Mouse (Mus musculus) forebrain, embryonic 12.5 days (tissue): ENCODE results near the gene Olfr585. TPM values are rescaled to one million over a fixed set of nuclear protein-coding genes. Genes with fewer than 3 reads are reported as not detected.

ENCODE experiments used
- ATAC-seq: fragments of 200-750 bp; cut with Nextera tagmentation; 2 replicates; pipeline ENCODE4 v1.8.0; 2017; ENCODE audit warnings: moderate TSS enrichment; ENCODE audit not compliant: low FRiP score
- H3K27ac ChIP-seq: fragments of 300-500 bp; sonication (generic); 2 replicates; pipeline ENCODE4 v1.5.1; 2016; ENCODE audit warnings: mild to moderate bottlenecking
- H3K27me3 ChIP-seq: fragments of 300-500 bp; sonication (generic); 2 replicates; pipeline ENCODE4 v1.6.1; 2016; ENCODE audit warnings: mild to moderate bottlenecking
- H3K36me3 ChIP-seq: fragments of 300-500 bp; sonication (generic); replicated peaks from 2 replicates; pipeline ENCODE4 v1.6.1; 2016; ENCODE audit warnings: mild to moderate bottlenecking
- H3K4me1 ChIP-seq: fragments of 300-500 bp; sonication (generic); 2 replicates; pipeline ENCODE4 v1.6.1; 2016
- H3K4me2 ChIP-seq: fragments of 300-500 bp; sonication (generic); 2 replicates; pipeline ENCODE4 v1.6.1; 2016; ENCODE audit warnings: mild to moderate bottlenecking, moderate library complexity
- H3K4me3 ChIP-seq: fragments of 300-500 bp; sonication (generic); replicated peaks from 2 replicates; pipeline ENCODE4 v1.5.1; 2016; ENCODE audit warnings: mild to moderate bottlenecking
- H3K9ac ChIP-seq: fragments of 300-500 bp; sonication (generic); 2 replicates; pipeline ENCODE4 v1.6.1; 2016; ENCODE audit warnings: mild to moderate bottlenecking
- H3K9me3 ChIP-seq: fragments of 300-500 bp; sonication (generic); 2 replicates; pipeline ENCODE4 v1.6.1; 2016
- WGBS: fragments of 180-500 bp; shearing (Covaris S2); methylation state at CpG from one replicate; pipeline ENCODE4 v1.1.7; 2016; 5-methylcytosine and 5-hydroxymethylcytosine counted together
- polyA plus RNA-seq: library from polyadenylated mRNA; unstranded; fragments of >200 nt; fragmentation: Nextera tagmentation; extraction: Ambion mirVana; gene quantifications from 2 replicates; pipeline ENCODE4 v1.2.1, GENCODE M21; 2016

Olfr585 gene
- polyA plus RNA-seq, result not detected in 2 replicates

GRCm38 (mm10) chr7:103097420-103097819 lies at the start of gene Olfr585:
Olfr585 (plus strand) TSS chr7:103097720.
- ATAC-seq, result no peak
- Histone ChIP-seq H3K9me3 (no peaks in the 10 kb centered on the region), H3K9ac (no peak within 1 kb of the TSS), H3K27me3 (no peaks in the 10 kb centered on the region), H3K4me1 (no peaks in the 10 kb centered on the region), H3K36me3 (no peaks in the 10 kb centered on the region), H3K27ac (no peak within 1 kb of the TSS), H3K4me2 (no peak within 1 kb of the TSS), H3K4me3 (no peak within 1 kb of the TSS)
- WGBS, result 88% methylated on average over 1 of the region's 1 CpGs

- no peak within 1 kb of the TSS for H3K4me2 ChIP-seq
- no peak within 1 kb of the TSS for H3K4me3 ChIP-seq
- H3K4me1 ChIP-seq, result no peaks in the 10 kb centered on the region
- no peaks in the 10 kb centered on the region for H3K36me3 ChIP-seq
- H3K9me3 ChIP-seq, result no peaks in the 10 kb centered on the region
- H3K9ac ChIP-seq, result no peak within 1 kb of the TSS
- H3K27ac ChIP-seq, result no peak within 1 kb of the TSS
- no peaks in the 10 kb centered on the region for H3K27me3 ChIP-seq
- ATAC-seq, result no peak
- 93% methylated on average over 1 of the region's 1 CpGs for WGBS
Observed at GRCm38 (mm10) chr7:103051000-103051399, 46.5 kb upstream of the Olfr585 start, which contains the start of gene Olfr583. Olfr583 (plus strand) TSS chr7:103051300.

- no peak within 1 kb of the TSS for H3K4me2 ChIP-seq
- 76% methylated on average over 1 of the region's 1 CpGs for WGBS
- no peak within 1 kb of the TSS for H3K9ac ChIP-seq
- H3K4me3 ChIP-seq, result no peak within 1 kb of the TSS
- H3K27me3 ChIP-seq, result no peaks in the 10 kb centered on the region
- H3K9me3 ChIP-seq, result peaks cover 9% of the 10 kb centered on the region; the same call in 1 of the 2 replicates
- no peak within 1 kb of the TSS for H3K27ac ChIP-seq
- H3K4me1 ChIP-seq, result no peaks in the 10 kb centered on the region
- H3K36me3 ChIP-seq, result no peaks in the 10 kb centered on the region
- ATAC-seq, result no peak
Observed at GRCm38 (mm10) chr7:103081585-103081984, 15.9 kb upstream of the Olfr585 start, which contains the start of gene Olfr584. Olfr584 (plus strand) TSS chr7:103081885.

GRCm38 (mm10) chr7:103119406-103119805 lies 21.9 kb downstream of the Olfr585 start:
- Histone ChIP-seq H3K9me3 (no peaks in the 10 kb centered on the region), H3K4me2 (no peak overlapping the region), H3K27me3 (no peaks in the 10 kb centered on the region), H3K9ac (no peak overlapping the region), H3K4me3 (no peak overlapping the region), H3K36me3 (no peaks in the 10 kb centered on the region), H3K4me1 (no peaks in the 10 kb centered on the region), H3K27ac (no peak overlapping the region)
- no peak for ATAC-seq
- WGBS, result 47% methylated on average over 3 of the region's 3 CpGs

- Histone ChIP-seq H3K4me3 (no peak within 1 kb of the TSS), H3K27me3 (no peaks in the 10 kb centered on the region), H3K36me3 (no peaks in the 10 kb centered on the region), H3K27ac (no peak within 1 kb of the TSS), H3K9ac (no peak within 1 kb of the TSS), H3K4me1 (no peaks in the 10 kb centered on the region), H3K9me3 (no peaks in the 10 kb centered on the region), H3K4me2 (no peak within 1 kb of the TSS)
- no peak for ATAC-seq
- WGBS, result 94% methylated on average over 3 of the region's 3 CpGs
Observed at GRCm38 (mm10) chr7:103125538-103125937, 28.0 kb downstream of the Olfr585 start, which contains the start of gene Olfr586. Olfr586 (minus strand) TSS chr7:103125638.

GRCm38 (mm10) chr7:103140579-103140978 lies 43.1 kb downstream of the Olfr585 start, which contains the start of gene Olfr588-ps1:
Olfr588-ps1 (plus strand) TSS chr7:103140879.
- no peaks in the 10 kb centered on the region for H3K36me3 ChIP-seq
- no peak within 1 kb of the TSS for H3K9ac ChIP-seq
- H3K4me1 ChIP-seq, result no peaks in the 10 kb centered on the region
- H3K27me3 ChIP-seq, result no peaks in the 10 kb centered on the region
- no peaks in the 10 kb centered on the region for H3K9me3 ChIP-seq
- WGBS, result 83% methylated on average over 1 of the region's 1 CpGs
- no peak within 1 kb of the TSS for H3K4me2 ChIP-seq
- H3K27ac ChIP-seq, result no peak within 1 kb of the TSS
- ATAC-seq, result no peak
- no peak within 1 kb of the TSS for H3K4me3 ChIP-seq

Other genes with a start within 250 kb of the Olfr585 start
- gene Olfr566, start 239.0 kb upstream of the Olfr585 start, polyA plus RNA-seq, result not detected in 2 replicates
- not detected in 2 replicates for gene Olfr568, start 220.6 kb upstream of the Olfr585 start, polyA plus RNA-seq
- not detected in 2 replicates for gene Olfr569, start 206.8 kb upstream of the Olfr585 start, polyA plus RNA-seq
- gene Olfr570, start 203.1 kb upstream of the Olfr585 start, polyA plus RNA-seq, result not detected in 2 replicates
- gene Olfr571, start 180.2 kb upstream of the Olfr585 start, polyA plus RNA-seq, result 0.12 and 0.13 TPM in 2 replicates
- not detected in 2 replicates for gene Olfr572, start 173.3 kb upstream of the Olfr585 start, polyA plus RNA-seq
- not detected in 2 replicates for gene Olfr573-ps1, start 155.1 kb upstream of the Olfr585 start, polyA plus RNA-seq
- gene Olfr574, start 149.3 kb upstream of the Olfr585 start, polyA plus RNA-seq, result not detected in 2 replicates
- gene Olfr575, start 138.9 kb upstream of the Olfr585 start, polyA plus RNA-seq, result not detected in 2 replicates
- gene Olfr576, start 135.1 kb upstream of the Olfr585 start, polyA plus RNA-seq, result not detected in 2 replicates
- not detected in 2 replicates for gene Olfr577, start 121.8 kb upstream of the Olfr585 start, polyA plus RNA-seq
- not detected in 2 replicates for gene Olfr578, start 108.4 kb upstream of the Olfr585 start, polyA plus RNA-seq
- gene Olfr582, start 59.7 kb upstream of the Olfr585 start, polyA plus RNA-seq, result not detected in 2 replicates
- not detected in 2 replicates for gene Olfr583, start 46.4 kb upstream of the Olfr585 start, polyA plus RNA-seq
- not detected in 2 replicates for gene Olfr584, start 15.8 kb upstream of the Olfr585 start, polyA plus RNA-seq
- gene Olfr586, start 27.9 kb downstream of the Olfr585 start, polyA plus RNA-seq, result not detected in 2 replicates
- gene Olfr588-ps1, start 43.2 kb downstream of the Olfr585 start, polyA plus RNA-seq, result not detected in 2 replicates
- not detected in 2 replicates for gene Olfr589, start 58.6 kb downstream of the Olfr585 start, polyA plus RNA-seq
- not detected in 2 replicates for gene Olfr591, start 80.6 kb downstream of the Olfr585 start, polyA plus RNA-seq
- gene Olfr592, start 87.1 kb downstream of the Olfr585 start, polyA plus RNA-seq, result not detected in 2 replicates
- gene Olfr593, start 114.1 kb downstream of the Olfr585 start, polyA plus RNA-seq, result not detected in 2 replicates
- not detected in 2 replicates for gene Olfr594, start 119.3 kb downstream of the Olfr585 start, polyA plus RNA-seq
- not detected in 2 replicates for gene Usp17ld, start 154.8 kb downstream of the Olfr585 start, polyA plus RNA-seq
- gene Olfr596, start 207.9 kb downstream of the Olfr585 start, polyA plus RNA-seq, result not detected in 2 replicates
- gene Olfr597, start 218.6 kb downstream of the Olfr585 start, polyA plus RNA-seq, result 0.20 TPM in 1 of 2 replicates, not detected in the other
- gene Olfr598, start 225.8 kb downstream of the Olfr585 start, polyA plus RNA-seq, result not detected in 2 replicates
- not detected in 2 replicates for gene Olfr599, start 238.2 kb downstream of the Olfr585 start, polyA plus RNA-seq